Mouse (Mus musculus) cerebellum, adult 2 months (tissue): ENCODE measurements at regions not wholly inside any gene's neighbourhood (a gene's known extent, or its start where the extent isn't known, plus 50 kb on each side); places are given as distances from the start of the nearest gene placed in this dataset.

ENCODE experiments used
- CTCF ChIP-seq: fragments of 200-500 bp; IDR thresholded peaks from 2 replicates; pipeline ENCODE4 v1.5.1; 2011; ENCODE audit warnings: low read depth, mild to moderate bottlenecking, control low read depth, low read length, moderate library complexity, borderline replicate concordance; ENCODE audit not compliant: insufficient read depth
- POLR2A ChIP-seq: fragments of 200-500 bp; IDR thresholded peaks from 2 replicates; pipeline ENCODE4 v1.6.1; 2011; ENCODE audit warnings: low read length, control low read depth, borderline replicate concordance; ENCODE audit not compliant: insufficient read depth

GRCm38 (mm10) chr3:61628099-61628498, 262.3 kb upstream of the B430305J03Rik start:
- TF ChIP-seq CTCF (no peak), POLR2A (no peak)
